Mouse (Mus musculus) urinary bladder, adult 18-20 months (tissue): Measurements from ENCODE around the gene Ufc1.

Experiments
- DNase-seq, 2 experiments: peaks; one replicate each; pipeline ENCODE4 v3.0.0; 2022; ENCODE audit warnings: low spot score in 2 of 2, mixed read lengths in 2 of 2

The Ufc1 gene

GRCm38 (mm10) chr1:171271196-171271595 lies 23.6 kb downstream of the Ufc1 start:
- DNase-seq: no peak

GRCm38 (mm10) chr1:171270573-171270900 lies 24.3 kb downstream of the Ufc1 start:
- peak; percentile 55 to 70 for DNase-seq

- DNase-seq: peak; percentile 94 to 99
Measured at GRCm38 (mm10) chr1:171269848-171270572, 24.8 kb downstream of the Ufc1 start, which contains the start of gene B4galt3. Gene B4galt3 (plus strand): TSS chr1:171270328.

GRCm38 (mm10) chr1:171268341-171268740 lies 26.5 kb downstream of the Ufc1 start:
- no peak for DNase-seq

GRCm38 (mm10) chr1:171265971-171266744 lies 28.7 kb downstream of the Ufc1 start:
- no peak for DNase-seq

GRCm38 (mm10) chr1:171263666-171264461 lies 31.0 kb downstream of the Ufc1 start:
- no peak for DNase-seq

GRCm38 (mm10) chr1:171263185-171263611 lies 31.6 kb downstream of the Ufc1 start:
- DNase-seq: no peak

- DNase-seq: no peak
Measured at GRCm38 (mm10) chr1:171262594-171263130, 32.2 kb downstream of the Ufc1 start.

GRCm38 (mm10) chr1:171260316-171260715 lies 34.5 kb downstream of the Ufc1 start:
- DNase-seq: no peak

- no peak for DNase-seq
Measured at GRCm38 (mm10) chr1:171258921-171259320, 35.9 kb downstream of the Ufc1 start.

GRCm38 (mm10) chr1:171257781-171258180 lies 37.0 kb downstream of the Ufc1 start:
- no peak for DNase-seq

- no peak for DNase-seq
Measured at GRCm38 (mm10) chr1:171256937-171257548, 37.8 kb downstream of the Ufc1 start.

GRCm38 (mm10) chr1:171256095-171256818 lies 38.6 kb downstream of the Ufc1 start:
- no peak for DNase-seq

- no peak for DNase-seq
Measured at GRCm38 (mm10) chr1:171252415-171252814, 42.4 kb downstream of the Ufc1 start.

- no peak for DNase-seq
Measured at GRCm38 (mm10) chr1:171251594-171252324, 43.1 kb downstream of the Ufc1 start.

- no peak for DNase-seq
Measured at GRCm38 (mm10) chr1:171250680-171251593, 43.9 kb downstream of the Ufc1 start, which contains the start of gene Ndufs2. Gene Ndufs2 (minus strand): TSS chr1:171251388.

- no peak for DNase-seq
Measured at GRCm38 (mm10) chr1:171249913-171250600, 44.8 kb downstream of the Ufc1 start, which contains the start of gene Adamts4. Gene Adamts4 (plus strand): TSS chr1:171250421.
